Mouse (Mus musculus): ENCODE results near the gene Pgls. TPM values are rescaled to one million over a fixed set of nuclear protein-coding genes. Genes with fewer than 3 reads are reported as not detected.

The Pgls gene
- total and polyA plus RNA-seq, 2 experiments from 2014 or later: 212 to 425 TPM

GRCm38 (mm10) chr8:71563992-71564391, 28.0 kb upstream of the Pgls start:
- Histone ChIP-seq H3K4me2 (ENCODE audit: low read depth, low read length) (no peak overlapping the region), H3K27me3 (ENCODE audit: control insufficient read depth, insufficient read depth, low read length) (peaks cover 35% of the 10 kb centered on the region), H3K9me3 (replicated peaks; ENCODE audit: control insufficient read depth, low read length) (no peaks in the 10 kb centered on the region), H3K4me3 (ENCODE audit: low read depth, low read length) (no peak overlapping the region), H3K27ac (ENCODE audit: low read depth) (no peak overlapping the region), H3K4me1 (ENCODE audit: control insufficient read depth, insufficient read depth) (peaks cover 14% of the 10 kb centered on the region; the same call in 1 of the 2 replicates), H3K36me3 (replicated peaks; ENCODE audit: control insufficient read depth, insufficient read depth, low read length) (no peaks in the 10 kb centered on the region), H3K9ac (replicated peaks; ENCODE audit: low read depth, low read length) (no peak overlapping the region)
- DNase-seq (ENCODE audit: low spot score) (no peak), ATAC-seq (ENCODE audit: insufficient read depth, low read depth) (no peak)
- TF ChIP-seq EP300 (IDR thresholded peaks at IDR 0.05; ENCODE audit: low read depth) (no peak), CTCF (IDR thresholded peaks at IDR 0.05; ENCODE audit: low read depth) (0 out of 2 replicates have a peak, but pooled peaks have one; percentile 9)
- WGBS: 82% methylated on average over 4 of the region's 4 CpGs

GRCm38 (mm10) chr8:71566501-71566900, 25.5 kb upstream of the Pgls start, which contains the start of gene Nxnl1:
Gene Nxnl1 (minus strand): TSS chr8:71566601.
- peak within 1 kb of the TSS; percentile 94; the same call in 1 of the 2 replicates for H3K27ac ChIP-seq (ENCODE audit: low read depth)
- H3K4me2 ChIP-seq (ENCODE audit: low read depth, low read length): no peak within 1 kb of the TSS
- ATAC-seq (ENCODE audit: insufficient read depth, low read depth) (no peak), DNase-seq (ENCODE audit: low spot score) (no peak)
- peaks cover 12% of the 10 kb centered on the region for H3K27me3 ChIP-seq (ENCODE audit: control insufficient read depth, insufficient read depth, low read length)
- no peaks in the 10 kb centered on the region for H3K36me3 ChIP-seq (replicated peaks; ENCODE audit: control insufficient read depth, insufficient read depth, low read length)
- no peaks in the 10 kb centered on the region for H3K9me3 ChIP-seq (replicated peaks; ENCODE audit: control insufficient read depth, low read length)
- peaks cover 19% of the 10 kb centered on the region; the same call in 1 of the 2 replicates for H3K4me1 ChIP-seq (ENCODE audit: control insufficient read depth, insufficient read depth)
- TF ChIP-seq EP300 (IDR thresholded peaks at IDR 0.05; ENCODE audit: low read depth): no peak
- no peak for TF ChIP-seq CTCF (IDR thresholded peaks at IDR 0.05; ENCODE audit: low read depth)
- H3K4me3 ChIP-seq (ENCODE audit: low read depth, low read length): no peak within 1 kb of the TSS
- no peak within 1 kb of the TSS for H3K9ac ChIP-seq (replicated peaks; ENCODE audit: low read depth, low read length)
- 70% methylated on average over 3 of the region's 3 CpGs for whole genome bisulfite sequencing

DNA sequence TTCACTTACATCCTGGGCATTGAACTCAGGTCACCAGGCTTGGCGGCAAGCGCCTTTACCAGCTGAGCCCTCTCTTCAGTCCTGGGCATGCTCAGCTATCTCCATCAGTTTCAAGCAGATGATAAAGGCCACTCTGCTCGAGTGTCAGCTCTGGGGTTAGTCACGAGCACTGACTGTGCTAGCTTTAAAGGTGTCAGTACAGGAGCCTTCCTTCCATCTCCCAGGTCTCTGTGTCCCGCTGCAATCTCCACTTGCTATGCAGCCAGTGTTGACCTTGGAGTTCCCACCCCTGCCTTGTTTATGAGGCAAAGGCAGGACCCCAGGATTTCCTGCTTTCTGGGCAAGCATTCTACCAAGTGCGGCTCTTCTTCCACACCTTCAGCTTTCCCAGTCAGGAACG, 24.4 kb upstream of the Pgls start:
- Histone ChIP-seq H3K27me3 (ENCODE audit: control insufficient read depth, insufficient read depth, low read length) (peaks cover 2% of the 10 kb centered on the region), H3K27ac (ENCODE audit: low read depth) (peak overlapping the region; percentile 94), H3K36me3 (replicated peaks; ENCODE audit: control insufficient read depth, insufficient read depth, low read length) (no peaks in the 10 kb centered on the region), H3K9me3 (replicated peaks; ENCODE audit: control insufficient read depth, low read length) (no peaks in the 10 kb centered on the region), H3K4me1 (ENCODE audit: control insufficient read depth, insufficient read depth) (peaks cover 21% of the 10 kb centered on the region), H3K4me2 (ENCODE audit: low read depth, low read length) (no peak overlapping the region), H3K4me3 (ENCODE audit: low read depth, low read length) (no peak overlapping the region), H3K9ac (replicated peaks; ENCODE audit: low read depth, low read length) (no peak overlapping the region)
- WGBS: 55% methylated on average over 7 of the region's 7 CpGs
- no peak for TF ChIP-seq CTCF (IDR thresholded peaks at IDR 0.05; ENCODE audit: low read depth)
- DNase-seq (ENCODE audit: low spot score): no peak
- ATAC-seq (ENCODE audit: insufficient read depth, low read depth): no peak

- WGBS: 13% methylated on average over 13 of the region's 13 CpGs
- Histone ChIP-seq H3K27ac (ENCODE audit: low read depth) (peak within 1 kb of the TSS; percentile 94), H3K9me3 (replicated peaks; ENCODE audit: control insufficient read depth, low read length) (no peaks in the 10 kb centered on the region), H3K27me3 (ENCODE audit: control insufficient read depth, insufficient read depth, low read length) (no peaks in the 10 kb centered on the region), H3K4me2 (ENCODE audit: low read depth, low read length) (peak within 1 kb of the TSS; percentile 66), H3K4me3 (ENCODE audit: low read depth, low read length) (peak within 1 kb of the TSS; percentile 67), H3K9ac (replicated peaks; ENCODE audit: low read depth, low read length) (peak within 1 kb of the TSS; percentile 50), H3K4me1 (ENCODE audit: control insufficient read depth, insufficient read depth) (peaks cover 29% of the 10 kb centered on the region), H3K36me3 (replicated peaks; ENCODE audit: control insufficient read depth, insufficient read depth, low read length) (no peaks in the 10 kb centered on the region)
- ATAC-seq (ENCODE audit: insufficient read depth, low read depth): peak; percentile 76
- peak; percentile 77 for DNase-seq (ENCODE audit: low spot score)
- TF ChIP-seq CTCF (IDR thresholded peaks at IDR 0.05; ENCODE audit: low read depth): 0 out of 2 replicates have a peak, but pooled peaks have one; percentile 1
- no peak for TF ChIP-seq EP300 (IDR thresholded peaks at IDR 0.05; ENCODE audit: low read depth)
Observed at GRCm38 (mm10) chr8:71568387-71568937, 23.5 kb upstream of the Pgls start, which contains the start of gene Slc27a1. Gene Slc27a1 (plus strand): TSS chr8:71568882.

- peaks cover 29% of the 10 kb centered on the region for H3K4me1 ChIP-seq (ENCODE audit: control insufficient read depth, insufficient read depth)
- no peaks in the 10 kb centered on the region for H3K36me3 ChIP-seq (replicated peaks; ENCODE audit: control insufficient read depth, insufficient read depth, low read length)
- H3K4me3 ChIP-seq (ENCODE audit: low read depth, low read length): peak overlapping the region; percentile 67
- peak overlapping the region; percentile 50 for H3K9ac ChIP-seq (replicated peaks; ENCODE audit: low read depth, low read length)
- TF ChIP-seq CTCF (IDR thresholded peaks at IDR 0.05; ENCODE audit: low read depth) (no peak), EP300 (IDR thresholded peaks at IDR 0.05; ENCODE audit: low read depth) (no peak)
- no peak for ATAC-seq (ENCODE audit: insufficient read depth, low read depth)
- no peaks in the 10 kb centered on the region for H3K9me3 ChIP-seq (replicated peaks; ENCODE audit: control insufficient read depth, low read length)
- no peak for DNase-seq (ENCODE audit: low spot score)
- H3K27me3 ChIP-seq (ENCODE audit: control insufficient read depth, insufficient read depth, low read length): no peaks in the 10 kb centered on the region
- 33% methylated on average over 6 of the region's 6 CpGs for WGBS
- peak overlapping the region; percentile 66 for H3K4me2 ChIP-seq (ENCODE audit: low read depth, low read length)
- peak overlapping the region; percentile 94 for H3K27ac ChIP-seq (ENCODE audit: low read depth)
Observed at GRCm38 (mm10) chr8:71568941-71569340, 23.0 kb upstream of the Pgls start.

Data from heart, postnatal 0 days (tissue).